Mouse (Mus musculus): ENCODE measurements around the gene Pip4k2b.

DNA sequence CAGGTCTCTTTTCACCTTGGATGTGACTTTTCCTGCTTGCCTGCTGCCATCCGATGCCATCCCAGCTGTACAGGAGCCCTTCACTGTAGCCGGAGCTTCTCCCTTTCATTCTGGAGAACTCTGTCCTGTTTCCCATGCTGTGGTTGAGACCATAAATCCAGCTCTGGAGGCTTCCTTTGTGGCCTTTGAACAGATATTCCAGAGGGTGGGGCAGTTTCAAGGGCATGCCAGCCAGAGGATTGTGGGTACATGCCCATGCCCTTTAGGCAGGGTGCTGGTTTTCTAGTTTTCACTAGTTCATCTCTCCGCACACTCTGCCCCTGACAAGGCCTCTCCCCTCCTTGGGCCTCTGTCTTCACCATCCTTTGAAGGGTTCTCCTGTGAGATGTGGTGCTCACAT, 57.4 kb downstream of the Pip4k2b start:
- TF ChIP-seq CTCF (IDR thresholded peaks at IDR 0.05; ENCODE audit: insufficient read depth, low read depth, low read length) = no peak
- no peak for TF ChIP-seq POLR2A (IDR thresholded peaks at IDR 0.05; ENCODE audit: insufficient read depth, low read depth, low read length)

Measured in olfactory bulb, adult 2 months (tissue).